Mouse (Mus musculus) heart, postnatal 0 days (tissue): ENCODE measurements at regions not wholly inside any gene's neighbourhood (a gene's known extent, or its start where the extent isn't known, plus 50 kb on each side); places are given as distances from the start of the nearest gene placed in this dataset.

Source experiments
- CTCF ChIP-seq: IDR thresholded peaks from 2 replicates; pipeline ENCODE4 v1.5.1; 2016; ENCODE audit warnings: antibody characterized with exemption, control low read depth, low read depth
- EP300 ChIP-seq: IDR thresholded peaks from 2 replicates; pipeline ENCODE4 v1.6.1; 2016; ENCODE audit warnings: antibody characterized with exemption, low read depth

DNA sequence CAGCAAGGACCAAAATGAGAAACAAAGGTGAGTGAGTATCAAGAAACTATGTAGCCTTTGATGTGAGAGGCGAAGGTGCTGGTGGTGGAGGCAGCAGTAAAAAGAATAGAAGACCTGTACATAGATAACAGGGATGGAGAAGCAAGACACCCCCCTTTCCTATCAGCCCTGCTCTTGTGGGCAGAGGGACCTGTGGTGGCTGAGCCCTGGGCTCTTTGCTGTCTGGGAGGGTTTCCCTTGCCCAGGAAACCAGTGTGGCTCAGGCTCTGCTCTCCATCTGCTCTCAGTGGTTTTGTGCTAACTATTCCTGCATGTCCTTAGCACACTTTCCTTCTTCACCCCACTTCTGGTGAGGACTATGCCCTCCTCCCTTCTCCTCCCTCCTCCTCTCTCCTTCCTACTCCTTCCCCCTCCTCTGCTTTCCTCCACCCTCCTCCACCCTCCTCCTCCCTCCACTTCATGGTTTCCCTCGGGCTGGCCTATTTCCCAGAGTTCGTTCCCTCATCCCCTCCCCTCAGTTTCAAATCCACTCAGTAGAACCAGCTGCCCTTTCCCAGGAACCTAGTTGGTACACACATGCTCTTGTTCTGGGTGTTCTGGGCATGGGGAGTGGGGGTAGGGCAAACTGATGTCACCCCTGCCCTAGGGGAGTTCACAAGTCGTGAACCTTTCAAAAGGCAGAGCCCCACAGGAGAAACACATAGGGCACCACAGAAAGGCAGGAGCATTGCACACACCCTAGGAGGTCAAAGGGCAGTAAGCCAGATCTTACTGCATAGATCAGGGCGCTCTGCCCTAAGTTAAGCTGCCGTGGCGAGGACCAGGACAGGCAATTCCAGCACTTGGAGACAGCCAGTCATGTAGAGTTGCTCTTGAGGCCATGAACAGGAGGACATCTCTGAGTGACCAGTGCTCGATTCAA lies 93.1 kb downstream of the Cpn2 start:
- no peak for TF ChIP-seq EP300
- TF ChIP-seq CTCF: no peak
